Mouse (Mus musculus) kidney, adult 11 months (tissue): Measurements from ENCODE around the gene Snx25.
A peak's percentile ranks its signal among the peaks of the same experiment; 100 is the strongest.

Source experiments
- DNase-seq: peaks from one replicate; pipeline ENCODE4 v3.0.0; 2022

Gene Snx25

DNA sequence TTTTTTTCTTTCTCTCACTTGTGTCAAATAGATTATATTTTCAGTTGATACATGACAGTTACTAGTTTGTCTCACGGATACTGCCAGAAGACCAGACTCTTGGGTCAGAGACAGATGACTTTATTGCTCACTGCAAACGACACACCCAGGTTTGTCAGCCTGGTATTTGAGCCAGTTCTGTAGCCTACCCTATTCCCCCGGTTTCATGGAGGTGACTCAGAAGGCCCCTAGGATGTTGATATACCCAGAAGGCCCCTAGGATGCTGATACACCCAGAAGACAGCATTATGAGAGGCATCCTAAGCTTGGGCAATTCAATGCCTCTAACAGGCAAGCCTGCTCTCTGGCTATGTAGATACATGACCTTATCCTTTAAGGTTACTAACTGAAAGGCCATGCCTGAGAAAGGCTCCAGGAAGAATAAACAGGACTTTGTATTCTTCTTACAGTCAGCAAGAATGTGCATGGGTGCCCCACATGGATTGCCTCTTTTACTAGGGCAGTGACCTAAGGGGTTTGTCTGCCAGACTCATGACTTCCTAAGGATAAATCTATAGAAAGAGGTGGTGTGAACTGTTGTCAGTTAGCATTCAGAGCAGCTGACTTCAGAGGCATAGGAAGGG is 144.8 kb downstream of the Snx25 start:
- DNase-seq: no peak

- no peak for DNase-seq
Measured at GRCm38 (mm10) chr8:46005596-46005995, 146.4 kb downstream of the Snx25 start, which contains the start of gene Ankrd37. Ankrd37 (minus strand) TSS chr8:46005707.

GRCm38 (mm10) chr8:45999784-46000705 is 151.9 kb downstream of the Snx25 start:
- peak; percentile 98 for DNase-seq

DNA sequence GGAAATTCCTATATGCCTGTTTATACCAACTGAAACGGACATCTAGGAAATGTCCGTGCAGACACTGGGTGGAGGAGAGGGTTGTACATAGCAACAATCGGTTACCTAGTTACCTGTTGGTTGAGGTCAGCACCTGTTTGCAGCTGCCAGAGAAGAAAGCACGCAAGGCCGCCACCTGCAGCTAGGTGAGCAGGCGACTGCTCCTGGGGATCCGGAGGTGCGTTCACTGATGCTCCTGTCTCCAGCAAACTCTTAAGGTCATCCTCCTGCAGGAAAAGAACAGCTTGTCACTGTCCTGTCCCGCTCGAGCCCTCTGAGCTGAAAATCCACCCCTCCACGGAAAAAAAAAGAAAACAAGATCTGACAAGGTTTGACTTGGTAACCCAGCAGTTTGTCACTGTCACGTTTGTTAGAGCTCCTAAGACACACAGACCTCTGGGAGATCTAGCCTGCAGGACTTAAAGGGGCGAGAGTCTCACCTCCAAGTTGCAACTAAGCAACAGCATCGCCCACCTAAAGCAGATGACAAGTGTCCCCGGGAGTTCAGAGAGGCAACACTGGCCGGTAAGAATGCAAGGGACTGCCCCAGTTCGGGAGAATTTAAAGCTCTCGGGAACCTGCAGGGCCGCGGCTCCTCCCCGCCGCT is 152.7 kb downstream of the Snx25 start, which contains the start of gene Lrp2bp:
Lrp2bp (plus strand) TSS at position 166 of the 646 bp plus-strand sequence.
- peak; percentile 57 for DNase-seq

GRCm38 (mm10) chr8:45998228-45998627 is 153.7 kb downstream of the Snx25 start:
- DNase-seq: no peak

DNA sequence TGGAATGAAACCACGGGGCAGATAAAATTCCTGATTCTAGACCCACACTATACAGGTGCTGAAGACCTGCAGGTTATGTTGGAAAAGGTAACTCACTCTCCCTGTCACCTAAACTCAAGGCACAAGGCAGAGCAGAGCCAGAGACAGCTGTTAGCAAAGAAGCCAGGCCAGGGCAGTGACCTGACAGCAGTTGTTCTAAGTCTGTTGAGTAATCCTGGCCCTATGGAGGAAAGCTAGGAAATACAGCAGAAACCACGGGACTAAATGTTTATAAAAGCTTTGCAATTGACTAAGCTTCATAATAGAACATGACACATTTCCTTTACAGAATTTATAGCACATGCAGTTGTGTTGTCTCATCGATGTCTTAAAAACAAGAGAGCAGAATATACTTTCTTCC is 156.4 kb downstream of the Snx25 start:
- no peak for DNase-seq

DNA sequence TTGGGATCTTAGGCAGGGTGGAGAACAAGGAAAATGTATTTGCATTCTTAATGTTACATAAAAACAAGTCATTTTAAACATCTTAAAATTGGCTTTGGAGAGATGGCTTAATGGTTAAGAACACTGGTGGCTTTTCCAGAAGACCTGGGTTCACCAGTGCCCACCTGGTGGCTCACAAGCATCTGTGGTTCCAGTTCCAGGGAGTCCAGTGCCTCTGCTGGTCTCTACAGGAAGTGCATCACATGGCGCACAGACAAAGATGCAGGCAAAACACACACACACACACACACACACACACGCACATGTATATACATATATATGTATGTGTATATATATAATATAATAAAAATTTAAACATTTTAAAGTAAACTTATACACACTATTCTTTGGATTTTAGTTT is 157.8 kb downstream of the Snx25 start:
- DNase-seq: no peak

- DNase-seq: no peak
Measured at GRCm38 (mm10) chr8:45990631-45991310, 161.2 kb downstream of the Snx25 start.

DNA sequence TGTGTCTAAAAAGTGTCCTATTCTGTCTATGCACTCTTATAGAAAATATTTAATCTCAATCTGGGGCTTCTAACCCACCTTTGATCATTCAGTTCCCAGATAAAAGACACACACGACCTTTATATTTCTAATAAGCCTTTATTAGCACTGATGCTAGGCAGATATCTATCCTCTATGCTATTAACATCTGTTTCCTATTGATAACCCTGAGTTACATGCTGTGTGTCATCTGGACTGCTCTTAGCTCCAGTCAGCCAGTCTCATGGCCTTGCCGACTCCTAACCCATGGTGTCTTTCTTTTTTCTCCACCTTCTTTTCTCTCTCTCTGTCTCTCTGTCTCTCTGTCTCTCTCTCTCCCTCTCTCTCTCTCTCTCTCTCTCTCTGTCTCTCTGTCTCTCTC is 163.8 kb downstream of the Snx25 start:
- DNase-seq: no peak

GRCm38 (mm10) chr8:45986665-45987064 is 165.3 kb downstream of the Snx25 start:
- no peak for DNase-seq
